Mouse (Mus musculus): Measurements from ENCODE around the gene Efna2.

Gene Efna2

GRCm38 (mm10) chr10:80236145-80236825, 57.0 kb downstream of the Efna2 start:
- DNase-seq (ENCODE audit: low spot score), result no peak

- no peak for DNase-seq (ENCODE audit: low spot score)
These were observed 57.7 kb downstream of the Efna2 start for GRCm38 (mm10) chr10:80237020-80237419.

- DNase-seq (ENCODE audit: low spot score), result no peak
These were observed 59.0 kb downstream of the Efna2 start for GRCm38 (mm10) chr10:80238306-80238705.

Data from lung, postnatal 25 days (tissue).